Mouse (Mus musculus) small intestine, adult 10 weeks (tissue): ENCODE results near the gene Chaf1b. TPM values are rescaled to one million over a fixed set of nuclear protein-coding genes. Genes with fewer than 3 reads are reported as not detected.

ENCODE experiments used
- polyA plus RNA-seq: library from polyadenylated mRNA; stranded (reverse); fragments of 350-450 nt; fragmentation: Illumina TruSeq; extraction: RNeasy Lipid Tissue Mini Kit (QIAGEN cat#74804); gene quantifications from one replicate; pipeline ENCODE4 v1.2.3, GENCODE M21; 2014; ENCODE audit warnings: low replicate concordance

Gene Chaf1b
- polyA plus RNA-seq: 1.7 TPM

DNA sequence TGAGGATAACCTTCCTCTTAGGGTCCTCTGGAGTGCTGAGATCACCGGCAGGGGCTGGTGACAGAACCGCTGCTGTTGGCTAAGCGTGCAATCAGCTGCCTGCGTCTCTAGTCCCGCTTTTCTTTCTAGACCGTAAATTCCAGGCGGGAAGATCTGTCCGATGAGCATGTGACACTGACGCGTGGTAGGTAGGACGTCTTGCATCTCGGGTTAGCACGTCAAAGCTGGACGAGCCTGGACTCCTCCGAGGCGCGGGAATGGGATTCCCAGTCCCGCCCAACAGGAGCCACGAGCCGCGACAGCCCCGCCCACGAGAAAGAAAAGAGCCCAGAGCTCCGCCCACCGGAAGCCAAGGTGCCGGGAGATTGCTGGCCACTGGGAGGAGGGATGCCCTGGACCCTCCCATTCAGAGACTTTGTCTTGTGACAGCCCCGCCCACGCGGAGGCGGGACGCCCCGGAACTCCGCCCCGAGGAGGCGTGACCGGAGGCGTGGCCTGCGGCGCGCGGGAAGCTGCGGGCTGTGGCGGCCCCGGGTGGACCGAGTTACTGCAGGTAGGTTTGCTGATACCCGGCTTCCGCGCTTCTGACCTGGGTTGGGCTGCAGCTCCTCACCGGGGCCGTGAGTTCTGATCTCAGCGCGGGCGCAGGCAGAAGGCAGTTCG, at the start of gene Chaf1b:
Gene Chaf1b (plus strand): TSS at position 479 of the 663 bp plus-strand sequence.

Other genes starting within 250 kb of the Chaf1b start
- 1.3 TPM for gene Cbr3, start 200.7 kb upstream of the Chaf1b start, polyA plus RNA-seq
- 16.2 TPM for gene Dop1b, start 172.0 kb upstream of the Chaf1b start, polyA plus RNA-seq
- gene Morc3, start 51.8 kb upstream of the Chaf1b start, polyA plus RNA-seq: 105 TPM
- not detected for gene Cldn14, start 124.9 kb downstream of the Chaf1b start, polyA plus RNA-seq
- not detected for gene Sim2, start 201.0 kb downstream of the Chaf1b start, polyA plus RNA-seq